Mouse (Mus musculus) large intestine, adult 2 months (tissue): Measurements from ENCODE around the gene Atp5s. TPM values are rescaled to one million over a fixed set of nuclear protein-coding genes. Genes with fewer than 3 reads are reported as not detected.

Source experiments
- DNase-seq: peaks from one replicate; pipeline ENCODE4 v3.0.0-alpha.2; 2012; ENCODE audit warnings: low read depth, low spot score
- WGBS: fragments of 180-500 bp; shearing (Covaris S2); methylation state at CpG from one replicate; pipeline ENCODE4 v1.1.7; 2018; 5-methylcytosine and 5-hydroxymethylcytosine counted together
- polyA plus RNA-seq: library from polyadenylated mRNA; depleted of rRNA; stranded (reverse); fragments of >200 nt; gene quantifications from 2 replicates; pipeline ENCODE4 v1.2.3, GENCODE M21; 2012; rRNA removed

The Atp5s gene
- polyA plus RNA-seq, 1 experiment = 9.4 TPM

- no peak for DNase-seq
- 70% methylated on average over 9 of the region's 9 CpGs for WGBS
Observed at GRCm38 (mm10) chr12:69767476-69768258, 42.9 kb downstream of the Atp5s start.

DNA sequence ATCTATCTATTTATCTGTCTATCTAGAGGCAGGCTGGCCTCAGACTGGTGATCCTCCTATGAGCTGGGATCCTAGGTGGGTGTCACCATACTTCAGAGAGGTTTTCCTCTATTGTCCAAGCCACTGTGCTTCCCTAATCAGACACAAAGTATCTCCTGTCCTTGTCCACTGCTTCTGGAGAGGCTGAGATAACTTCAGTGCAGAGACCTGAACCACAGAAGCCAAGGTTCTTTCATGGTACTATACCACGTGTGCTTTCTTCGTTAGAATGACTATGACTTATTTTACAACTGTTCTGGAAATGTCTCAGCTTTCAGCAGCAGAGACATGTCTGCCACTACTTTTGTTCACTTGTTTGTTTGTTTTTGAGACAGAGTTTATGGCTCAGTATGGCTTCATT is 44.1 kb downstream of the Atp5s start:
- no peak for DNase-seq
- 76% methylated on average over 2 of the region's 2 CpGs for WGBS

DNA sequence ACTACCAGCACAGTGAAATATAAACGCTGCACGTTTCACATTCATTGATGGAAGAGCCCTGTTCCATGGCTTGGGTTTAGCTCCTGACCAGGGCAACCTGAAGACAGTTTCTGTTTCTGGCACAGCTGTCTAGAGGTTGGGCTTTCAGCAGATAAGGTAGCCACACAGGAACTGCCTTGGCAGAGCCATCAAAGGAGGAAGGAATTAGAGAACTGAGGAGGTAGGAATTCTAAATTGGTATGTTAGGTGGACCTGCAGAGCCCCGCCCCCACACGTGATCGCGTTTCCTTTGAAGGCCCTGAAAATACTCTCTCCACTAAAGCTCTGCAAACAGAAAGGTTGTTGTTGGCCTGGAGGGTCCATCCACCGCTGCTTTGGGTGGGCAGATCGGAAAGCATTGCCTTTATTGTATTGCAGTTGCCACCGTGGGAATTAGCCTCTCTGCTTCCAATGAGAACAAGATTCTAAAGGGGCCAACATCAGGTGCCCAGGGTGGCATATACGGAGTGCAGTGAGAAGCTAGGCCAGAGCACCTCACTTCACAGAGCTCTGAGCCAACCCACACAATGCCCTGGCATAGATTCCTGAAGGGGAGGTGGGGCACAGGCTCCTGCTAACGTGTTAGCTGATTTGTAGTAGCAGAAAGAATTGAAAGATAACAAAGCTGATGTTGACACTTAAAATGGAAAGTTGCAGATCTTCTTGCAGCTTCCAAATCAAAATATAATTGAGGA is 52.0 kb downstream of the Atp5s start:
- 27% methylated on average over 11 of the region's 11 CpGs for WGBS
- no peak for DNase-seq

DNA sequence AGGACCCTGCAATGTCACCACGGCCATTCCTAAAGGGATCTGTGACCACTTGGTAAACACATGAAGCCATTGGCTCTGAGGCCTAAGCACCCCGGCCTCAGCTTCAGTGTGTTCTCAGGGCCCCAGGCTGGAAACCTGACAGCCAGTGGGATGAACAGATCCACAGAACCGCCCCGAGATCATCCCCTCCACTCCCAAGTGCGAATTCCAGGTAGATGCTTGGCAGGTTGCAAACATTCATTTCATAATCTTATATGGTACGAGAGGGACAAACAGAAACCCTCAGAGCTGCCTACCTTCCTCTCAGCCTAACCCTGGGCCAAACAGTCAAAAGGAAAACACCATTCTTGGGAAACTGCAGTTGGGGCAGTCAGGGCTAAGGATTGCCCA is 52.6 kb downstream of the Atp5s start:
- DNase-seq = no peak
- 47% methylated on average over 6 of the region's 6 CpGs for whole genome bisulfite sequencing

GRCm38 (mm10) chr12:69777957-69778356 is 53.2 kb downstream of the Atp5s start:
- DNase-seq = no peak
- 24% methylated on average over 2 of the region's 2 CpGs for WGBS

GRCm38 (mm10) chr12:69781480-69781879 is 56.7 kb downstream of the Atp5s start:
- DNase-seq = no peak
- WGBS = 76% methylated on average over 8 of the region's 8 CpGs

DNA sequence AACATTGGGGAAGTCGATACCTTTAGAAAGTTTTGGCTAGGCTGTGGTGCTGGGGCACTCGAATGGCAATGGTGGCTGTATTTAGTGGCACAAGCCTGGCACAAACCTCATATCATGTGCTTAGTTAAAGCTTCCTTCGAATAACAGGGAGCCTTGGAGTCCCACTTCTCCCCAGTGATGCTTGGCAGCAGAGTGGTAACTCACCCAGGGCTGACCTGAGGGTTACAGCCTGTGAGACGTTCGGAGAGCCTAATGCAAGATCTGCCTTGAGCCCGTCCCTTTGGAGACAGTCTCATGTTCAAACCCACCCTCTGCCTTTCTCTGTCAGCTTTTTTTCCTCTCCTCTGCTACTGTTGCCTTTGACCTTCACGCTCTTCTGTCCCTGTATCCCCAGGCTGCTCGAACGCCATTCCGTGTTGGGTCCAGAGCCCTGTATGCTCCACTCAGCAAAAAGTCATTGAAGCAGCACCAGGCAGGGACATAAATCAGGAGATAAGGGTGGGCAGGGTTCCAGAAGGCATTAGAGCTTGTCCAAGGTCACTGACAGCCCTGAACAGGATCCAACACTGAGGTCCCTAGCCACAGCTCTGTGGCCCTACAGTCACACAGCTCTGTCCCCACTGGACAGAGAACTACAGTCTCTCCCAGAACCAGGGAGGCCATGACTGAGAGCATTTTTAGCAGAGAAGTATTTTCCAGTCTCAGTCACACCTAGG is 57.3 kb downstream of the Atp5s start:
- whole genome bisulfite sequencing = 57% methylated on average over 10 of the region's 10 CpGs
- no peak for DNase-seq

GRCm38 (mm10) chr12:69783247-69784025 is 58.7 kb downstream of the Atp5s start:
- DNase-seq = no peak
- 35% methylated on average over 6 of the region's 6 CpGs for WGBS

DNA sequence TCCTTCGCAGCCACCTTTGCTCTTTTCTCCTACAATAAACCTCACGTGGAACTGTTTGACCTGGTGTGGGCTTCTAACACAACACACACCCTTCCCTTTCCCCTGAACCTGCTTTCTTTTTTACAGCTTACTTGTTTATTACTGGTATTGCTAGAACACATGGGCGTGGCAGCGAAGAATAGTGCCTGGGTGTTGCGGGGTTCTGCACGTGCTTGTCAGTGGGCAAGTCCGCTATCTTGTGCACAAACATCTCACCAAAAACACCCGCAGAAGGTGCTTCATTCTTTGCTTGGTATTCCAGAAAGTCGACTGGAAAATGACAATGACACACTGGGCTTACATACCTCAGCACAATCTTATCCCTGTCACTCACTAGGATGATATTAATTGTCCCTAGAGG is 60.7 kb downstream of the Atp5s start:
- DNase-seq = no peak
- 39% methylated on average over 9 of the region's 9 CpGs for WGBS

- 60% methylated on average over 5 of the region's 5 CpGs for WGBS
- DNase-seq = no peak
Observed at GRCm38 (mm10) chr12:69788380-69788779, 63.6 kb downstream of the Atp5s start.

DNA sequence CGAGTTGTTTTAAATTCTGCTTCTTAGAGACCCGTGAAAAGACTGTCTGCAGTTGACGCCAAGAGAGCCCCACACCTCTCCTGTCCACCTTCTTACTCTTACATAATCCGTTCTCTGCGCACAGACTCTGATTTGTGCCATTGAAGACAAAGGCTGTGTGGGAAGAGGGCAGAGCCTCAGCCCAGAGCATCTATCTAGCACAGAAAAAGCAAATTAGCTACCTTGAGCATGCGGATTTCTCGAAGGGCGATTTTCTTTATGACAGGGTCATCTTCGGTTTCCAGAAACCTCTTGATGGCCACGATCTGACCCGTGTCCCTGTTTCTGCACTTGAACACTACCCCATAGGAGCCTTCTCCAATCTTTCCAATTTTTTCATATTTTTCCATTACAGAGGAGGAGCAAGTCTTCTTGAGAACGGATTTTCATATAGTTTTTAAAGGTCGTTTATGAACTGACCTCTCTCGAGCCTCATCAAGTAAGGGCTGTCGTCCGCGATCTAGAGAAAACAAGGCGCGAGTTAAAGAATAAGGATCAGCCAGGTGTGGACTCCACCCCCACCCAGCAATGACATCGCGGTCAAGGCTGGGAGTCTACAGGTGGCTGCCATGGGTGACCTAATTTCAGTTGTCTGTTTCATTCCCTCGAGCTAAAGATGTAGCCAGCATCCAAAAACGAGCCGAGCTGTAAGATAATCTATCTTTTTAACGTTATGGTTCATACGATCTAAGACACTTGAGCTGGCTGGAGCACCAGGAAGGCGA is 65.2 kb downstream of the Atp5s start:
- WGBS = 39% methylated on average over 27 of the region's 27 CpGs

GRCm38 (mm10) chr12:69790530-69791505 is 66.1 kb downstream of the Atp5s start, which contains the start of gene Cdkl1:
TSS of gene Cdkl1 (minus strand) at chr12:69791267.
- WGBS = 2% methylated on average over 45 of the region's 45 CpGs
- no peak for DNase-seq

More for the DNA sequence above, 65.2 kb downstream of the Atp5s start:
- DNase-seq = no peak

Other genes with a start within 250 kb of the Atp5s start
- 7.5 and 10.2 TPM in 2 replicates for gene Vcpkmt, start 141.9 kb upstream of the Atp5s start, polyA plus RNA-seq
- gene Sos2, start 43.1 kb upstream of the Atp5s start, polyA plus RNA-seq = 11.3 and 16.9 TPM in 2 replicates
- 5.7 and 8.7 TPM in 2 replicates for gene L2hgdh, start 77 bp upstream of the Atp5s start, polyA plus RNA-seq
- gene Cdkl1, start 66.3 kb downstream of the Atp5s start, polyA plus RNA-seq = 0.88 and 1.2 TPM in 2 replicates
- gene Atl1, start 167.7 kb downstream of the Atp5s start, polyA plus RNA-seq = 0.67 and 1.2 TPM in 2 replicates
- 2.0 and 2.4 TPM in 2 replicates for gene Map4k5, start 168.2 kb downstream of the Atp5s start, polyA plus RNA-seq